Mouse (Mus musculus) MN1 (cell line): Measurements from ENCODE around the gene Dbn1.

Experiments used
- DNase-seq: peaks from one replicate; pipeline ENCODE4 v3.0.0-alpha.2; 2016; ENCODE audit warnings: low spot score

Dbn1 gene

GRCm38 (mm10) chr13:55478036-55478435, 9.9 kb downstream of the Dbn1 start:
- DNase-seq = no peak

GRCm38 (mm10) chr13:55477492-55477891, 10.4 kb downstream of the Dbn1 start:
- DNase-seq = no peak

GRCm38 (mm10) chr13:55476256-55476655, 11.7 kb downstream of the Dbn1 start:
- no peak for DNase-seq

- no peak for DNase-seq
Observed at GRCm38 (mm10) chr13:55475750-55476149, 12.2 kb downstream of the Dbn1 start.

- DNase-seq = peak; percentile 82
Observed at GRCm38 (mm10) chr13:55474621-55475069, 13.3 kb downstream of the Dbn1 start.

GRCm38 (mm10) chr13:55473961-55474360, 13.9 kb downstream of the Dbn1 start:
- no peak for DNase-seq

GRCm38 (mm10) chr13:55473076-55473831, 14.7 kb downstream of the Dbn1 start:
- DNase-seq = peak; percentile 58

GRCm38 (mm10) chr13:55472132-55473022, 15.5 kb downstream of the Dbn1 start:
- peak; percentile 63 for DNase-seq

- DNase-seq = no peak
Observed at GRCm38 (mm10) chr13:55471819-55472131, 16.1 kb downstream of the Dbn1 start.

- peak; percentile 87 for DNase-seq
Observed at GRCm38 (mm10) chr13:55471156-55471818, 16.6 kb downstream of the Dbn1 start.

- peak; percentile 81 for DNase-seq
Observed at GRCm38 (mm10) chr13:55470372-55470771, 17.5 kb downstream of the Dbn1 start.

GRCm38 (mm10) chr13:55468851-55469560, 18.9 kb downstream of the Dbn1 start:
- DNase-seq = peak; percentile 76

GRCm38 (mm10) chr13:55465830-55466440, 22.0 kb downstream of the Dbn1 start:
- DNase-seq = no peak

- DNase-seq = peak; percentile 63
Observed at GRCm38 (mm10) chr13:55465184-55465583, 22.7 kb downstream of the Dbn1 start.

GRCm38 (mm10) chr13:55464027-55464884, 23.7 kb downstream of the Dbn1 start, which contains the start of gene Prr7:
Gene Prr7 (plus strand): TSS chr13:55464267.
- DNase-seq = peak; percentile 71

GRCm38 (mm10) chr13:55463399-55464026, 24.4 kb downstream of the Dbn1 start:
- DNase-seq = no peak

- DNase-seq = no peak
Observed at GRCm38 (mm10) chr13:55462965-55463364, 24.9 kb downstream of the Dbn1 start.

GRCm38 (mm10) chr13:55451785-55452549, 35.9 kb downstream of the Dbn1 start:
- DNase-seq = peak; percentile 47

GRCm38 (mm10) chr13:55451296-55451695, 36.6 kb downstream of the Dbn1 start:
- no peak for DNase-seq
